Mouse (Mus musculus): ENCODE measurements around the gene Bbs9.

GRCm38 (mm10) chr9:22819539-22819938 is 344.0 kb downstream of the Bbs9 start:
- TF ChIP-seq MAFK (IDR thresholded peaks at IDR 0.05; ENCODE audit: insufficient read depth, low read depth, low read length) (no peak), HCFC1 (IDR thresholded peaks at IDR 0.05; ENCODE audit: borderline replicate concordance, insufficient read depth, low read length) (no peak), ZC3H11A (IDR thresholded peaks at IDR 0.05; ENCODE audit: borderline replicate concordance, low read depth, low read length) (no peak)

Measured in ES-E14 (cell line).